Mouse (Mus musculus) erythroid progenitor cell, adult 5-6 weeks (primary cell): Measurements from ENCODE around the gene Azin2. TPM values are rescaled to one million over a fixed set of nuclear protein-coding genes. Genes with fewer than 3 reads are reported as not detected.

ENCODE experiments used
- ATAC-seq: replicated peaks from 2 replicates; pipeline ENCODE4 v1.8.0; 2016; ENCODE audit warnings: moderate number of reproducible peaks, mild to moderate bottlenecking, moderate TSS enrichment, inconsistent platforms; ENCODE audit not compliant: poor library complexity, low FRiP score, severe bottlenecking
- total RNA-seq, 2 experiments: library from RNA; stranded (forward) in 1 of 2; stranded (reverse) in 1 of 2; fragments of 150-400 nt in 1 of 2; fragments of 186-747, 209-891 nt in 1 of 2; gene quantifications; 2 replicates each; pipeline versions ENCODE4 v1.2.3 to v1.2.4; 2015 to 2017; ENCODE audit warnings: low replicate concordance in 2 of 2

Azin2 gene
- total RNA-seq (2015; ENCODE audit: low replicate concordance) = 3.4 TPM in 1 of 2 replicates, not detected in the other
- total RNA-seq (2017; ENCODE audit: low replicate concordance) = not detected in 2 replicates

- ATAC-seq = peak; percentile 69
Measured at GRCm38 (mm10) chr4:128962029-128962925, at the start of gene Azin2. Gene Azin2 (minus strand): TSS chr4:128962442.

GRCm38 (mm10) chr4:129011604-129012121 lies 49.4 kb upstream of the Azin2 start:
- peak; percentile 48; the same call in 1 of the 2 replicates for ATAC-seq

- ATAC-seq = no peak
Measured at GRCm38 (mm10) chr4:129009521-129009920, 47.3 kb upstream of the Azin2 start.

- ATAC-seq = no peak
Measured at GRCm38 (mm10) chr4:129008672-129009071, 46.4 kb upstream of the Azin2 start.

GRCm38 (mm10) chr4:129008006-129008519 lies 45.8 kb upstream of the Azin2 start:
- ATAC-seq = no peak

- no peak for ATAC-seq
Measured at GRCm38 (mm10) chr4:129003720-129004119, 41.5 kb upstream of the Azin2 start.

- no peak for ATAC-seq
Measured at GRCm38 (mm10) chr4:129000786-129001185, 38.5 kb upstream of the Azin2 start.

- no peak for ATAC-seq
Measured at GRCm38 (mm10) chr4:128998401-128998800, 36.2 kb upstream of the Azin2 start.

- peak; percentile 67 for ATAC-seq
Measured at GRCm38 (mm10) chr4:128997258-128997657, 35.0 kb upstream of the Azin2 start.

- no peak for ATAC-seq
Measured at GRCm38 (mm10) chr4:128995238-128995637, 33.0 kb upstream of the Azin2 start.

GRCm38 (mm10) chr4:128993675-128994074 lies 31.4 kb upstream of the Azin2 start:
- ATAC-seq = peak; percentile 3; the same call in 1 of the 2 replicates

- ATAC-seq = peak; percentile 95
Measured at GRCm38 (mm10) chr4:128993025-128993662, 30.9 kb upstream of the Azin2 start.

- no peak for ATAC-seq
Measured at GRCm38 (mm10) chr4:128992176-128992575, 29.9 kb upstream of the Azin2 start.

- ATAC-seq = no peak
Measured at GRCm38 (mm10) chr4:128991500-128992008, 29.3 kb upstream of the Azin2 start, which contains the start of gene Ak2. Gene Ak2 (plus strand): TSS chr4:128991958.

GRCm38 (mm10) chr4:128989678-128990077 lies 27.4 kb upstream of the Azin2 start:
- no peak for ATAC-seq

GRCm38 (mm10) chr4:128988911-128989310 lies 26.7 kb upstream of the Azin2 start:
- no peak for ATAC-seq

GRCm38 (mm10) chr4:128984600-128984999 lies 22.4 kb upstream of the Azin2 start:
- no peak for ATAC-seq

GRCm38 (mm10) chr4:128983656-128984055 lies 21.4 kb upstream of the Azin2 start:
- ATAC-seq = no peak

GRCm38 (mm10) chr4:128983151-128983550 lies 20.9 kb upstream of the Azin2 start:
- ATAC-seq = no peak

- no peak for ATAC-seq
Measured at GRCm38 (mm10) chr4:128981833-128982180, 19.6 kb upstream of the Azin2 start.
